Mouse (Mus musculus): Measurements from ENCODE around the gene Tma7. TPM values are rescaled to one million over a fixed set of nuclear protein-coding genes. Genes with fewer than 3 reads are reported as not detected.

Gene Tma7
- polyA plus RNA-seq, 1 experiment = not detected

GRCm38 (mm10) chr9:109092799-109093198, 10.4 kb upstream of the Tma7 start:
- Histone ChIP-seq H3K4me3 (ENCODE audit: insufficient read depth, low read depth, low read length) (no peak overlapping the region), H3K4me1 (ENCODE audit: control insufficient read depth, insufficient read depth, low read length) (peaks cover 25% of the 10 kb centered on the region), H3K27ac (ENCODE audit: insufficient read depth, low read depth, low read length) (no peak overlapping the region)
- 75% methylated on average over 6 of the region's 6 CpGs for WGBS
- no peak for TF ChIP-seq POLR2A (IDR thresholded peaks at IDR 0.05; ENCODE audit: insufficient read depth, low read depth, low read length)
- TF ChIP-seq CTCF (IDR thresholded peaks at IDR 0.05; ENCODE audit: insufficient read depth, low read depth, low read length) = no peak

- WGBS = 91% methylated on average over 8 of the region's 8 CpGs
- H3K4me3 ChIP-seq (ENCODE audit: insufficient read depth, low read depth, low read length) = no peak overlapping the region
- peaks cover 20% of the 10 kb centered on the region for H3K4me1 ChIP-seq (ENCODE audit: control insufficient read depth, insufficient read depth, low read length)
- no peak overlapping the region for H3K27ac ChIP-seq (ENCODE audit: insufficient read depth, low read depth, low read length)
- no peak for TF ChIP-seq CTCF (IDR thresholded peaks at IDR 0.05; ENCODE audit: insufficient read depth, low read depth, low read length)
- TF ChIP-seq POLR2A (IDR thresholded peaks at IDR 0.05; ENCODE audit: insufficient read depth, low read depth, low read length) = no peak
These were observed 9.4 kb upstream of the Tma7 start for GRCm38 (mm10) chr9:109091802-109092201.

GRCm38 (mm10) chr9:109090446-109090845, 8.1 kb upstream of the Tma7 start:
- H3K4me1 ChIP-seq (ENCODE audit: control insufficient read depth, insufficient read depth, low read length) = peaks cover 11% of the 10 kb centered on the region
- H3K27ac ChIP-seq (ENCODE audit: insufficient read depth, low read depth, low read length) = no peak overlapping the region
- H3K4me3 ChIP-seq (ENCODE audit: insufficient read depth, low read depth, low read length) = no peak overlapping the region
- TF ChIP-seq CTCF (IDR thresholded peaks at IDR 0.05; ENCODE audit: insufficient read depth, low read depth, low read length) (no peak), POLR2A (IDR thresholded peaks at IDR 0.05; ENCODE audit: insufficient read depth, low read depth, low read length) (no peak)
- WGBS = 35% methylated on average over 15 of the region's 15 CpGs

GRCm38 (mm10) chr9:109087987-109088386, 5.6 kb upstream of the Tma7 start:
- peaks cover 2% of the 10 kb centered on the region for H3K4me1 ChIP-seq (ENCODE audit: control insufficient read depth, insufficient read depth, low read length)

GRCm38 (mm10) chr9:109084922-109085321, 2.5 kb upstream of the Tma7 start:
- H3K4me1 ChIP-seq (ENCODE audit: control insufficient read depth, insufficient read depth, low read length) = peaks cover 3% of the 10 kb centered on the region
- 7% methylated on average over 2 of the region's 2 CpGs for WGBS
- no peak overlapping the region for H3K27ac ChIP-seq (ENCODE audit: insufficient read depth, low read depth, low read length)
- no peak for TF ChIP-seq CTCF (IDR thresholded peaks at IDR 0.05; ENCODE audit: insufficient read depth, low read depth, low read length)
- TF ChIP-seq POLR2A (IDR thresholded peaks at IDR 0.05; ENCODE audit: insufficient read depth, low read depth, low read length) = no peak
- H3K4me3 ChIP-seq (ENCODE audit: insufficient read depth, low read depth, low read length) = no peak overlapping the region

More at GRCm38 (mm10) chr9:109087987-109088386, 5.6 kb upstream of the Tma7 start:
- TF ChIP-seq CTCF (IDR thresholded peaks at IDR 0.05; ENCODE audit: insufficient read depth, low read depth, low read length) = no peak
- TF ChIP-seq POLR2A (IDR thresholded peaks at IDR 0.05; ENCODE audit: insufficient read depth, low read depth, low read length) = no peak
- Histone ChIP-seq H3K4me3 (ENCODE audit: insufficient read depth, low read depth, low read length) (no peak overlapping the region), H3K27ac (ENCODE audit: insufficient read depth, low read depth, low read length) (no peak overlapping the region)
- WGBS = 5% methylated on average over 5 of the region's 5 CpGs

GRCm38 (mm10) chr9:109081749-109082123, 651 bp downstream of the Tma7 start:
- TF ChIP-seq CTCF (IDR thresholded peaks at IDR 0.05; ENCODE audit: insufficient read depth, low read depth, low read length) (no peak), POLR2A (IDR thresholded peaks at IDR 0.05; ENCODE audit: insufficient read depth, low read depth, low read length) (no peak)
- WGBS = 5% methylated on average over 11 of the region's 11 CpGs
- peaks cover 3% of the 10 kb centered on the region for H3K4me1 ChIP-seq (ENCODE audit: control insufficient read depth, insufficient read depth, low read length)
- H3K4me3 ChIP-seq (ENCODE audit: insufficient read depth, low read depth, low read length) = peak overlapping the region; percentile 90
- peak overlapping the region; percentile 27; the same call in 1 of the 2 replicates for H3K27ac ChIP-seq (ENCODE audit: insufficient read depth, low read depth, low read length)

GRCm38 (mm10) chr9:109080516-109080915, 1.9 kb downstream of the Tma7 start:
- no peak overlapping the region for H3K27ac ChIP-seq (ENCODE audit: insufficient read depth, low read depth, low read length)
- TF ChIP-seq POLR2A (IDR thresholded peaks at IDR 0.05; ENCODE audit: insufficient read depth, low read depth, low read length) (no peak), CTCF (IDR thresholded peaks at IDR 0.05; ENCODE audit: insufficient read depth, low read depth, low read length) (no peak)
- 73% methylated on average over 3 of the region's 3 CpGs for WGBS
- H3K4me1 ChIP-seq (ENCODE audit: control insufficient read depth, insufficient read depth, low read length) = peaks cover 3% of the 10 kb centered on the region
- no peak overlapping the region for H3K4me3 ChIP-seq (ENCODE audit: insufficient read depth, low read depth, low read length)

GRCm38 (mm10) chr9:109073661-109074573, 8.5 kb downstream of the Tma7 start, which contains the start of gene Atrip:
Gene Atrip (minus strand): TSS chr9:109074124.
- WGBS = under 1% methylated on average over 57 of the region's 57 CpGs
- Histone ChIP-seq H3K4me1 (ENCODE audit: control insufficient read depth, insufficient read depth, low read length) (peaks cover 8% of the 10 kb centered on the region), H3K4me3 (ENCODE audit: insufficient read depth, low read depth, low read length) (peak within 1 kb of the TSS; percentile 80), H3K27ac (ENCODE audit: insufficient read depth, low read depth, low read length) (peak within 1 kb of the TSS; percentile 49; the same call in 1 of the 2 replicates)
- TF ChIP-seq CTCF (IDR thresholded peaks at IDR 0.05; ENCODE audit: insufficient read depth, low read depth, low read length) (no peak), POLR2A (IDR thresholded peaks at IDR 0.05; ENCODE audit: insufficient read depth, low read depth, low read length) (peak; percentile 91)

- WGBS = 91% methylated on average over 3 of the region's 3 CpGs
- H3K27ac ChIP-seq (ENCODE audit: insufficient read depth, low read depth, low read length) = no peak overlapping the region
- no peak overlapping the region for H3K4me3 ChIP-seq (ENCODE audit: insufficient read depth, low read depth, low read length)
- TF ChIP-seq POLR2A (IDR thresholded peaks at IDR 0.05; ENCODE audit: insufficient read depth, low read depth, low read length) = no peak
- no peak for TF ChIP-seq CTCF (IDR thresholded peaks at IDR 0.05; ENCODE audit: insufficient read depth, low read depth, low read length)
- peaks cover 2% of the 10 kb centered on the region for H3K4me1 ChIP-seq (ENCODE audit: control insufficient read depth, insufficient read depth, low read length)
These were observed 14.2 kb downstream of the Tma7 start for GRCm38 (mm10) chr9:109068095-109068735.
